Mouse (Mus musculus) midbrain, embryonic 15.5 days (tissue): ENCODE data around the gene Hydin. TPM values are rescaled to one million over a fixed set of nuclear protein-coding genes. Genes with fewer than 3 reads are reported as not detected.

ENCODE experiments used
- ATAC-seq: fragments of 200-750 bp; cut with Nextera tagmentation; replicated peaks from 2 replicates; pipeline ENCODE4 v1.8.0; 2017; ENCODE audit warnings: moderate TSS enrichment
- H3K27ac ChIP-seq: fragments of 300-500 bp; sonication (generic); 2 replicates; pipeline ENCODE4 v1.5.1; 2015; ENCODE audit warnings: mild to moderate bottlenecking, inconsistent platforms
- H3K27me3 ChIP-seq: fragments of 300-500 bp; sonication (generic); replicated peaks from 2 replicates; pipeline ENCODE4 v1.6.1; 2015; ENCODE audit warnings: inconsistent platforms
- H3K36me3 ChIP-seq: fragments of 300-500 bp; sonication (generic); replicated peaks from 2 replicates; pipeline ENCODE4 v1.6.1; 2015; ENCODE audit warnings: inconsistent platforms
- H3K4me1 ChIP-seq: fragments of 300-500 bp; sonication (generic); 2 replicates; pipeline ENCODE4 v1.6.1; 2015; ENCODE audit warnings: inconsistent platforms
- H3K4me2 ChIP-seq: fragments of 300-500 bp; sonication (generic); 2 replicates; pipeline ENCODE4 v1.6.1; 2015; ENCODE audit warnings: inconsistent platforms, mild to moderate bottlenecking, moderate library complexity
- H3K4me3 ChIP-seq: fragments of 300-500 bp; sonication (generic); 2 replicates; pipeline ENCODE4 v1.5.1; 2015; ENCODE audit warnings: mild to moderate bottlenecking, inconsistent platforms
- H3K9ac ChIP-seq: fragments of 300-500 bp; sonication (generic); 2 replicates; pipeline ENCODE4 v1.6.1; 2015; ENCODE audit warnings: mild to moderate bottlenecking, inconsistent platforms
- H3K9me3 ChIP-seq: fragments of 300-500 bp; sonication (generic); 2 replicates; pipeline ENCODE4 v1.6.1; 2016; ENCODE audit warnings: inconsistent platforms
- WGBS: fragments of 180-500 bp; shearing (Covaris S2); methylation state at CpG from one replicate; pipeline ENCODE4 v1.1.7; 2015; ENCODE audit warnings: mixed read lengths; 5-methylcytosine and 5-hydroxymethylcytosine counted together
- polyA plus RNA-seq: library from polyadenylated mRNA; unstranded; fragments of >200 nt; fragmentation: Nextera tagmentation; extraction: Ambion mirVana; gene quantifications from 2 replicates; pipeline ENCODE4 v1.2.1, GENCODE M21; 2015

Gene Hydin
- polyA plus RNA-seq, 1 experiment from 2014 or later = 0.44 TPM

DNA sequence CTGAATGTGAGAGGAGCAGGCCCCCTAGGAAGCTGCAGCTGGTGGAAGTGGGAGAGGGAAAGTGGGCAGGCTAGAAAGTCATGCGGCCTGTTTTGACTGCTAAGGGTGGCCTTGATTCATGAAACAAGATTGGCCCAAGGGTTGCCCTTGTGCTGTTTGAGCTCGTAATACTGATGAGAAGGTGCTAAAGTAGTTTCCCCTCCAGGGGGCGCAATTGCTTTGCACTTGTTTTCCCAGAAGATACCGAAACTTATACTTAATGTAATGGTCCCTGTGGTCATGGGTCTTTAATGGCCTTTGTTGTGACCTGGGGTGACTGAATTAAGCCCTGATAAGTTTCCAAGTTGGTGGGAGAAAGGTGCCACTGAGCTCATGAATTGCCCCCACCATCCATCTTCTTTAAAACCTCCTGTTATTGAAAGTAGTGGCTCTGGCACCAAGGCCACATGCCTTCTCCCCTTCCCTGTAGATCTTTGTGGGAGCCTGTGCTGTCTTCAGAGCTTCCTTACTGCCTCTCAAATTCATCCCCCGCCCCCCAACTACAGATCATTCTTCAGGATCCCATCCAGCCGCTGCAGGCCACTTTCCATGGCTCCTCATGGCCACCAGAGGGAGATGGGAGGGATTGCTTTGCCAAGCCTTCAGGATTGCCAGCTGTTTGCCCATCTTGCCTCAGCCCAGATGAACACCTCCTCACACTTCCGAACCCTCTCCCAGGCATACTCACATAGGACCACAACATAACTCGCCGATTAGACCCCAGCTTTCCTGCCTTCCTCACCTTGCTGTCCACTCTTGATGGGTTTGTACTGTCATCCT, 362.7 kb downstream of the Hydin start:
- 66% methylated on average over 9 of the region's 9 CpGs for WGBS
- peaks cover 22% of the 10 kb centered on the region for H3K36me3 ChIP-seq
- no peaks in the 10 kb centered on the region for H3K9me3 ChIP-seq
- peaks cover 7% of the 10 kb centered on the region; the same call in 1 of the 2 replicates for H3K4me1 ChIP-seq
- no peak for ATAC-seq
- H3K27ac ChIP-seq = no peak overlapping the region
- H3K4me3 ChIP-seq = no peak overlapping the region
- no peak overlapping the region for H3K9ac ChIP-seq
- no peaks in the 10 kb centered on the region for H3K27me3 ChIP-seq
- H3K4me2 ChIP-seq = no peak overlapping the region

DNA sequence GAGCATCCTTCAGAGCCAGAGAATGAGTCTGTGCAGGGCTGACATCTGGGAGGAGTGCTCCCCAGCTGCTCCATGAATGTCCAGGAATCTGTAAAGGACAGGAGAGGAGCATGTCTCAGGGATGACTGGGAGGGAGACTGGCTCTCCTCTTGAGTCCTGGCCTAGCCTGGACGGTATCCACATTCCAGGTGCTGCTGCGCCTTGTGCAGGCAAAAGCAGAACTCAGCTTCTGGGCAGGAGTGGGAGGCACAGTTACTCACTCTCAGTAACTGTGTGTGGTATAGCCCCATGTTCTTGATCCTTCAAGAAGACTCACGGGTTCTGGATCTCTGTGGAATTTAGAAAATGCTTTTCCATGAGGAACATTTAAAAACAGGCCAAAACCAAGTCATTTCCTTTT, 363.3 kb downstream of the Hydin start:
- no peak for ATAC-seq
- 94% methylated on average over 3 of the region's 3 CpGs for WGBS

DNA sequence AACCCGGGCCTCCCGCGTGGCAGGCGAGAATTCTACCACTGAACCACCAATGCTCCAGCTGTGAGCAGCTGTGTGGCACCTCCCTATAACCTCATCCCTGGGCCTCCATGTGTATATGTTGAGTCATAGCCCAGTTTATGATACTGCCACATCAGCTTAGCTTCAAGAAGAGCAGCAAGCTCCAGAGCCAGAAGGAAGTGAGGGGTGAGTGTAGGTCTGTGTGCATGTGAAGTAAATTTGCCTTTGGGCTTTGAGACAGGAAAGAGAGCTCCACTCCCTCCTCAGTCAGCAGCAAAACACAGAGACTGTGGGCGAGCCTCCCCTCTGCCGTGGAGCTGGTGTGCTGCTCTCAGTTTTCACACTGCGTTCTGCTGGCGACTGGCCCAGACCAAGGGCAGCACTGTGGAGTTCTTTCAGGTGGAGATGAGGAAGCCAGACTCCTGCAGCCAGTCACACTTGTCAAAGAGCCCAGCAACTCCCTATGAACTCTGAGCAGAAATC, 363.8 kb downstream of the Hydin start:
- no peak overlapping the region for H3K9ac ChIP-seq
- H3K9me3 ChIP-seq = no peaks in the 10 kb centered on the region
- H3K4me3 ChIP-seq = no peak overlapping the region
- no peak for ATAC-seq
- no peak overlapping the region for H3K4me2 ChIP-seq
- peaks cover 7% of the 10 kb centered on the region; the same call in 1 of the 2 replicates for H3K4me1 ChIP-seq
- H3K27me3 ChIP-seq = no peaks in the 10 kb centered on the region
- WGBS = 82% methylated on average over 8 of the region's 8 CpGs
- H3K36me3 ChIP-seq = peaks cover 29% of the 10 kb centered on the region
- H3K27ac ChIP-seq = no peak overlapping the region

More for the DNA sequence above, 363.3 kb downstream of the Hydin start:
- no peak overlapping the region for H3K9ac ChIP-seq
- H3K27ac ChIP-seq = no peak overlapping the region
- peaks cover 7% of the 10 kb centered on the region; the same call in 1 of the 2 replicates for H3K4me1 ChIP-seq
- H3K36me3 ChIP-seq = peaks cover 25% of the 10 kb centered on the region
- no peaks in the 10 kb centered on the region for H3K27me3 ChIP-seq
- no peak overlapping the region for H3K4me3 ChIP-seq
- H3K4me2 ChIP-seq = no peak overlapping the region
- no peaks in the 10 kb centered on the region for H3K9me3 ChIP-seq

DNA sequence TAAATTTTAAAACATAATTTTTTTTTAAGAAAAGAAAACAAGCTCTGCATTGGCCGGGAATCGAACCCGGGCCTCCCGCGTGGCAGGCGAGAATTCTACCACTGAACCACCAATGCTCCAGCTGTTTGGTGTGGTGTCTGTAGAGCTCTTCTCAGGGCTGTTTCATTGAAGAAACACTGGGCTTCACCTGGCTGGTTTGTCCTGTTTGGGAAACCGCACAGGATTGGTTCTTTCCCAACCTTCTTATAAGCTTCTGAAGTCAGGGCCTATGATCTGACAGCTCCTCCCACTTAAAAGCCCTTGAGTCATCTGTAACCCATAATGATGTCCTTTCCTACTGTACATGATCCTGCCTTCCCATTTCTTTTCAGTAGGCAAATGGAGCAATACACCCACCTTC, 364.4 kb downstream of the Hydin start:
- H3K36me3 ChIP-seq = peaks cover 35% of the 10 kb centered on the region
- H3K9me3 ChIP-seq = no peaks in the 10 kb centered on the region
- H3K4me2 ChIP-seq = no peak overlapping the region
- peaks cover 7% of the 10 kb centered on the region; the same call in 1 of the 2 replicates for H3K4me1 ChIP-seq
- no peaks in the 10 kb centered on the region for H3K27me3 ChIP-seq
- H3K4me3 ChIP-seq = no peak overlapping the region
- no peak for ATAC-seq
- no peak overlapping the region for H3K27ac ChIP-seq
- 93% methylated on average over 7 of the region's 7 CpGs for WGBS
- H3K9ac ChIP-seq = no peak overlapping the region

DNA sequence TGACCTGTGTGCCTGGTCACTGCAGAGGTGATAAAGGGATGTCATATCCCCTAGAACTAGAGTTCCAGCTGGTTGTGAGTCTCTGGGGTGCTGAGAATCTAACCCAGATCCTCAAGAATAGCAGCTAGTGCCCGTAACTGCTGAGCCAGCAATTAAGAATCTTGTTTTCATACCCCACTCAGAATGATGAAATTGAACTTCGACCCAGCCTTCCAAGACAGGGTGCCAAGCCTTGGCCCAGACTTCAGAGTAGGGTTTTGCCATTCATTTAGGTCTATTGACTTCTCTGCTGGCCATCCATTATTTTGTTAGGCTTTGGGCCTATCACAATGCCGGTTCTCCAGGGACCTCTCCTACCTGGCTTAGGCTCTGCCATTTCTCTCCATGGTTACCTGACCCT, 367.0 kb downstream of the Hydin start:
- H3K4me1 ChIP-seq = peaks cover 7% of the 10 kb centered on the region; the same call in 1 of the 2 replicates
- H3K36me3 ChIP-seq = peaks cover 49% of the 10 kb centered on the region
- no peaks in the 10 kb centered on the region for H3K9me3 ChIP-seq
- WGBS = 95% methylated on average over 3 of the region's 3 CpGs
- ATAC-seq = no peak
- H3K27me3 ChIP-seq = no peaks in the 10 kb centered on the region
- H3K27ac ChIP-seq = no peak overlapping the region
- no peak overlapping the region for H3K4me3 ChIP-seq
- no peak overlapping the region for H3K4me2 ChIP-seq
- H3K9ac ChIP-seq = no peak overlapping the region

DNA sequence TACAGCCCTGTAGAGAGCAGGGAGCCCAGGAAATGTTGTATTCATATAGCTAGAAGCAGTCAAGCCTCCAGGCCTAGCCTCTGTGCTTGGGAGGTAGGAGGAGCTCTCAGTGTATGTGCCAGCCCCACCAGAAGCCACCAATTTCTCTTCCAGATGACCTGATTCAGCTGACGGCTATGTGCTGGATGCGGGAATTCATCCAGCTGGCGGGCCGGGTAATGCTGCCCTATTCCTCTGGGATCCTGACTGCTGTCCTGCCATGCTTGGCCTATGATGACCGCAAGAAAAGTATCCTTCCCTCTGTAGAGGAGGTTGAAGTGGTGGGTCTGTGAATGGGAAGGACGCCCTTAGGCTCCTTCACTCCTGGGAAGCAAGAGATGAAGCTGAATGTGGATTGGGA, 369.4 kb downstream of the Hydin start:
- Histone ChIP-seq H3K4me3 (no peak overlapping the region), H3K4me2 (no peak overlapping the region), H3K27ac (no peak overlapping the region), H3K9me3 (no peaks in the 10 kb centered on the region), H3K4me1 (no peaks in the 10 kb centered on the region), H3K27me3 (no peaks in the 10 kb centered on the region), H3K9ac (no peak overlapping the region), H3K36me3 (peaks cover 51% of the 10 kb centered on the region)
- ATAC-seq = no peak
- WGBS = 96% methylated on average over 6 of the region's 6 CpGs

DNA sequence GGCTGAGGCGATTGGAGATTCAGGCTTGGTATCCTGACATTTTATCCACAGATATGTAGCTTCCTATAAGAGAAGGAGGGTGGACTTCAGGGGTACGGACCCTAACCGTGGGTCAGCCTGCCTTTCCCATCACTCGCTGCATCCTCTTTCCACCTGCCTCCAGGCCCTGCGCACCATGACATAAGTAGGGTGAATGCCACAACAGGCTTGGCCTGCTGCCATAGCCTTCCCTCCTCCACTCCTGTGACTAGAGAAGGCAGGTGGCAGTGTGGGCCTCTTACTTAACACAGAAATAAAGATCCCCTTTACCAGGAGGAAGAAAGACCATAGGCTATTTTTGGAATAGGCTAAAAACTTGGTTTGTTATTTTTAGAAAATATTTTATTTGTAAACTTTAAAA, 375.6 kb downstream of the Hydin start:
- H3K27me3 ChIP-seq = no peaks in the 10 kb centered on the region
- no peak overlapping the region for H3K4me2 ChIP-seq
- H3K4me3 ChIP-seq = no peak overlapping the region
- no peaks in the 10 kb centered on the region for H3K9me3 ChIP-seq
- no peak for ATAC-seq
- peaks cover 7% of the 10 kb centered on the region for H3K36me3 ChIP-seq
- no peak overlapping the region for H3K27ac ChIP-seq
- 91% methylated on average over 5 of the region's 5 CpGs for WGBS
- H3K9ac ChIP-seq = no peak overlapping the region
- H3K4me1 ChIP-seq = no peaks in the 10 kb centered on the region

DNA sequence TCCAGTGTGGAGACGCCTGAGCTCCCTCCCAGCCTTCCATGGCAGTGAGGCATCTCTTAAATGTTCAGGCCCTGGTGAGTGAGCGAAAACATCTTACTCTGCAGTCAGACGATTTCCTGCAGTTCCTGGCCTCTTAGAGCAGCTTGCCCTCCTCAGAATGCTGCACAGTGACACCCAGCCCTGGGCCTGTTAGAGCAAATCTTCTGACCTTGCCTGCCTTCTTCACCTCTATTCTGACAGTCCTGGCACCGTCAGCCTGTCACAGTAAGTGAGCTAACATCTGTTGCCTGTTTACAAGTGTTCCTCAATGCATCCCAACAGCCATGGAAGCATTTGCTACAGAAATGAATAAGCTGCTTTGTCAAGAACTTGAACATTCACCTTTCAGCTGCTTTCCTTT, 376.4 kb downstream of the Hydin start:
- H3K9me3 ChIP-seq = no peaks in the 10 kb centered on the region
- H3K27ac ChIP-seq = no peak overlapping the region
- H3K36me3 ChIP-seq = peaks cover 3% of the 10 kb centered on the region; the same call in 1 of the 2 replicates
- ATAC-seq = no peak
- no peaks in the 10 kb centered on the region for H3K27me3 ChIP-seq
- H3K4me1 ChIP-seq = no peaks in the 10 kb centered on the region
- 75% methylated on average over 4 of the region's 4 CpGs for WGBS
- no peak overlapping the region for H3K4me2 ChIP-seq
- no peak overlapping the region for H3K4me3 ChIP-seq
- no peak overlapping the region for H3K9ac ChIP-seq

DNA sequence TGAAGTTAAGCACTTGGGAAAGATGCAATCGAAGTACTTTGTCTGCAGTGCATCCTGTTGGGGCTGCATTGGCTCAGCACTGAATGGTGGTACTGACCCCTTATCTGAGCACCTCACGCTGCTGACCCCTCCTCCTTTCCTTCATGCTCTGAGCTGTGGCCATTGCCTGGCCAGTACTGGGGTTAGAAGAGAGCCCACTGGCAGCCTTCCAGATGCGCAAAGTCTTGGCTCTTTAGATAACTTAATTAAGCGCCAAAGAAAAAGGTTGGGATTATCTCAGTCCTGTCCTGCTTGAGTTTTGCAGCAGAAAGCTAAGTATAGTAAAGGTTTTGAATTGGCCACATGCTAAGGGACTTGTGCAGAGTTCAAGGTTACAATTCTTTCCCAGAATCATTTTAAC, 377.6 kb downstream of the Hydin start:
- no peak overlapping the region for H3K4me3 ChIP-seq
- H3K36me3 ChIP-seq = 0 out of 2 replicates have a peak, but pooled peaks cover 3% of the 10 kb centered on the region
- H3K27ac ChIP-seq = no peak overlapping the region
- no peaks in the 10 kb centered on the region for H3K9me3 ChIP-seq
- H3K9ac ChIP-seq = no peak overlapping the region
- H3K4me2 ChIP-seq = no peak overlapping the region
- H3K27me3 ChIP-seq = no peaks in the 10 kb centered on the region
- H3K4me1 ChIP-seq = no peaks in the 10 kb centered on the region
- 76% methylated on average over 4 of the region's 4 CpGs for WGBS
- ATAC-seq = no peak

DNA sequence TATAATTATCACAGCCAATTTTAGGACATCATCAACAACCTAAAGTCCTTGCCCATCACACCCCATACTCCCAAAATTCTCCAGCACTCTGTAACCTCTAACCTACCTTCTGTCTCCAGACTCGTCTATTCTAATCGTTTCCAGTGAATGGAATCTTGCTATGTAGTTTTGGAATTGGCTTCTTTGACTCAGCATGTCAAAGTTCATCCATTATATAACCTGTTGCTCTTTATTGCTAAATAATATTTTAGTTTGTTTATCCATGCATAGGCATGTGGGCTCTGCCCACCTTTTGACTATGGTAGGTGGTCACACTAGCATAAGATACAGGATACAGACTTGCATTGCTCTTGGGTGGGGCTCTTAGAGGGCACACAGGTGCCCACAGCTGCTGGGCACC, 378.1 kb downstream of the Hydin start:
- no peak overlapping the region for H3K4me2 ChIP-seq

DNA sequence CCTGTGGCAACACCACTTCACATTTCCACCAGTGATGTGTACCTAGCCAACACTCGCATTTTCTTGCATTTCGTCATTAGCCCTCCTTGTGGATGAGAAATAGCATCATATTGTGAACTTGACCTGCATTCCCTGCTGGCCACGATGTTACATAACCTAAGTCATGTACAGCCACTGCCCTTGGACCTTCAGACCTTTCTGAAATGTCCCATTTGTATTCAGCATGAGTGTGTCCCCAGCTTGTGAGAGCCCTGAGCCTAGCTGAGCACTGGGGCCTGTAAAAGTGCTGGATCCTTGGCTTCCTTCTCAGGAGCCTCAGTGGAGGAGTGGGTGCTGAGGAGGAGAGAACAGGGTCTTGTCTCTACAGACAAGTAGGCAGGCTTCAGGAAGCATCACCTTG, 378.6 kb downstream of the Hydin start:
- 90% methylated on average over 3 of the region's 3 CpGs for WGBS
- no peak overlapping the region for H3K4me3 ChIP-seq

More for the DNA sequence above, 378.1 kb downstream of the Hydin start:
- H3K4me3 ChIP-seq = no peak overlapping the region
- H3K9me3 ChIP-seq = no peaks in the 10 kb centered on the region
- no peak for ATAC-seq
- no peaks in the 10 kb centered on the region for H3K4me1 ChIP-seq
- WGBS = 95% methylated on average over 2 of the region's 2 CpGs
- H3K27ac ChIP-seq = no peak overlapping the region
- no peaks in the 10 kb centered on the region for H3K27me3 ChIP-seq
- 0 out of 2 replicates have a peak, but pooled peaks cover 1% of the 10 kb centered on the region for H3K36me3 ChIP-seq
- H3K9ac ChIP-seq = no peak overlapping the region

DNA sequence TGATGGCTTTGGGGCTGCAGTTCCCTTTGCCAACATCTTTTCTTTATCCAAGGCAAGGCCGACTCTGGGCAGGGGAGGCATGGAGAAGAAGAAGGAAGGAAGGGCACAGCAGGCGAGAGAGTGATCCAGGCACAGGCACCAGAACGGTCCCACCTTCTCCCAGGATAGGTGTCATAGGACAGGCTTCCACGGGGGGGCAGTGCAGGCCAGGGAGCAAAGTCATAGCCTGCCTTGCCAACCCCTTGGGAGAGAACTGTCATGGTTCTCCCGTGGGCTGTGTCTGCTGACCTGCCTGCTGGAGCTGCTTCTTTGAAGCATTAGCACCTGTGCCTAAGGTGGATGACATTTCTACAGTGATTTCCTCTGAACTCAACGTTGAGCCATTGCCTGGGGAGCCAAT, 379.3 kb downstream of the Hydin start:
- WGBS = 34% methylated on average over 6 of the region's 6 CpGs
- Histone ChIP-seq H3K4me3 (no peak overlapping the region), H3K9ac (no peak overlapping the region), H3K36me3 (peaks cover 3% of the 10 kb centered on the region; the same call in 1 of the 2 replicates), H3K9me3 (no peaks in the 10 kb centered on the region), H3K4me1 (no peaks in the 10 kb centered on the region), H3K27me3 (no peaks in the 10 kb centered on the region), H3K4me2 (no peak overlapping the region), H3K27ac (no peak overlapping the region)
- ATAC-seq = no peak

More for the DNA sequence above, 378.6 kb downstream of the Hydin start:
- Histone ChIP-seq H3K4me1 (no peaks in the 10 kb centered on the region), H3K4me2 (no peak overlapping the region), H3K27ac (no peak overlapping the region), H3K27me3 (no peaks in the 10 kb centered on the region), H3K9ac (no peak overlapping the region), H3K9me3 (no peaks in the 10 kb centered on the region), H3K36me3 (no peaks in the 10 kb centered on the region)
- ATAC-seq = no peak

DNA sequence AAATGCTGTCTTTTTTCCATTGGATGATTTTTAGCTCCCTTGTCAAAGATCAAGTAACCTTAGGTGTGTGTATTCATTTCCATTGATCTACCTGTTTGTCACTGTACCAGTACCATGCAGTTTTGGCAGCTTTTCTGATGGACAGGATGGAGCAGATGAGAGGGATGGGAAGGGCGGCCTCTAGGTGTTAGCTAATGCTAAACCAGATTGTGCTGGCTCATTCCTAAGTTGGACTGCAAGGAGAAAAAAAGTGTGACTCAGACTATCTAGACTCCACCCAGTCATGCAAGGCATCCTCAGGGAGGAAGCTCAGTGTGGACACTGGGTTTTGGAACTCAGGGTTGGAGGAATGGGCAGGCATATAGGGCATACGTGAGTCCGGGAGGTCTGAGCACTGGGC, 381.8 kb downstream of the Hydin start:
- Histone ChIP-seq H3K4me1 (no peaks in the 10 kb centered on the region), H3K27ac (no peak overlapping the region), H3K9me3 (no peaks in the 10 kb centered on the region), H3K4me3 (no peak overlapping the region), H3K9ac (no peak overlapping the region), H3K27me3 (no peaks in the 10 kb centered on the region), H3K36me3 (peaks cover 12% of the 10 kb centered on the region; the same call in 1 of the 2 replicates), H3K4me2 (no peak overlapping the region)
- 91% methylated on average over 3 of the region's 3 CpGs for WGBS
- no peak for ATAC-seq
